Mouse (Mus musculus): ENCODE results near the gene Gm2888. TPM values are rescaled to one million over a fixed set of nuclear protein-coding genes. Genes with fewer than 3 reads are reported as not detected.

The Gm2888 gene
- not detected for polyA plus RNA-seq (2017; shearing (Covaris generic))

GRCm38 (mm10) chr14:3029702-3030101 lies at the start of gene Gm2888:
Gene Gm2888, plus strand, starts transcription at chr14:3030002.

DNA sequence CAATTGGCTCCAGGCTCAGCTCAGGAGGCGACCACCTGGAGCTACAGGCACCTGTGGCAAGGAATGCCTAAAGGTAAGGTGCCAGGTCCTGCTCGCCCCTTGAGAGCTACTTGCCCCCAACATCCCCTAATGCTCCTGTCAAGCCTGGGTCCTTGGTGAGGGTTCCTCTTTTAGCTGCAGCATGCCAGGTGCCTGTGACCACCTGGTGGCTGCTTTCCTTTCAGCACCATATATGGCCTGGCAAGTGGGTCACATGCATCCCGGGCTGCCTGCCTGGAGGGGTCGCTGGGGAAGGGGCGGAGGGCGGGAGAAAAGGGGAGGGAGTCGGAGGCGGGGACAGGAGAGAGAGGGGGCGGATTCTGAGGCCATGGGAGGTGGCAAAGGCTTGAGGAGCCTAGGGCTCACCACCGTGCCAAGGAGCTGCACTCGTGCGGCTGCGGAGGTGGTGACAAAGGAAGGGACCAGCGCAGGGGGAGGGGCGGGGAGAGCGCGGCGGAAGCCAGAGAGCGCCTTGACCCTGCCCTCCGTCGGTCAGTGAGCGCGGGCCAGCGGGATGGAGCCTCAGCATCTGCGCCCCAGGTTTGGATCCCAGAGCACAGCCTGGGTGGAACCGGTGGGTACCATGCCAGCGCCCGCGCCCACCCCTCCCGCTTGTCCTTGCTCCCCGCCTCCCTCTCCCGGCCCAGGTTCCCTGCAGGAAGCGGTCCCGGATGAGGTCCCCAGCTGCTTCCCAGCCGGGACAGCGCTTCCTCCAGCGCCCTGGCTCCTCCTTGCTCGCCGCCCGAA lies 19.1 kb downstream of the Gm2888 start, which contains the start of gene Gm2897:
Gene Gm2897, plus strand, starts transcription at position 559 of the 786 bp plus-strand sequence.

Other genes with a start within 250 kb of the Gm2888 start
- gene Gm2897, start 19.3 kb downstream of the Gm2888 start, polyA plus RNA-seq (2017; shearing (Covaris generic)): not detected
- not detected for gene Gm10340, start 104.0 kb downstream of the Gm2888 start, polyA plus RNA-seq (2017; shearing (Covaris generic))
- gene Gm5795, start 158.3 kb downstream of the Gm2888 start, polyA plus RNA-seq (2017; shearing (Covaris generic)): not detected
- gene D830030K20Rik, start 178.5 kb downstream of the Gm2888 start, polyA plus RNA-seq (2017; shearing (Covaris generic)): not detected

Measured in effector memory CD4-positive, alpha-beta T cell, adult 7 months (primary cell).